Mouse (Mus musculus) CH12.LX (cell line): ENCODE data around the gene Rsl24d1. TPM values are rescaled to one million over a fixed set of nuclear protein-coding genes. Genes with fewer than 3 reads are reported as not detected.

ENCODE experiments used
- DNase-seq: peaks from one replicate; pipeline ENCODE4 v3.0.0-alpha.2; 2013; ENCODE audit errors: extremely low read depth
- H3K27ac ChIP-seq: 2 replicates; pipeline ENCODE4 v1.5.1; 2012; ENCODE audit warnings: low read depth, mild to moderate bottlenecking, control low read depth, moderate library complexity; ENCODE audit not compliant: insufficient read depth
- H3K27me3 ChIP-seq: replicated peaks from 2 replicates; pipeline ENCODE3; 2012; ENCODE audit warnings: inconsistent platforms
- H3K36me3 ChIP-seq, 2 experiments: replicated peaks in 1 of 2; 2 replicates each; pipeline versions ENCODE3 to v1.6.1; 2012; ENCODE audit warnings: inconsistent platforms in 1 of 2, low read length in 1 of 2, mild to moderate bottlenecking in 1 of 2, mixed read lengths in 1 of 2, moderate library complexity in 1 of 2; ENCODE audit not compliant: control insufficient read depth in 1 of 2, insufficient read depth in 1 of 2
- H3K4me1 ChIP-seq, 2 experiments: 2 replicates each; pipeline ENCODE4 v1.6.1; 2012; ENCODE audit warnings: inconsistent platforms in 1 of 2, moderate library complexity in 1 of 2; ENCODE audit not compliant: insufficient read depth in 2 of 2, control insufficient read depth in 1 of 2
- H3K4me2 ChIP-seq: 2 replicates; pipeline ENCODE4 v1.6.1; 2012; ENCODE audit warnings: low read depth, mild to moderate bottlenecking, control low read depth; ENCODE audit not compliant: poor library complexity, insufficient read depth, severe bottlenecking
- H3K4me3 ChIP-seq, 3 experiments: fragments of 150-350 bp in 1 of 3; sonication (generic) in 1 of 3; replicated peaks in 1 of 3; 2 replicates each; pipeline versions ENCODE3 to v1.5.1; 2011 to 2012; ENCODE audit warnings: low read depth in 2 of 3, low read length in 2 of 3, mild to moderate bottlenecking in 2 of 3, moderate library complexity in 2 of 3, control low read depth in 1 of 3, improper control_type of control experiment in 1 of 3, inconsistent platforms in 1 of 3, mixed read lengths in 1 of 3; ENCODE audit not compliant: poor library complexity in 1 of 3
- H3K79me2 ChIP-seq: replicated peaks from 2 replicates; pipeline ENCODE4 v1.6.1; 2012; ENCODE audit warnings: mild to moderate bottlenecking, moderate library complexity; ENCODE audit not compliant: control insufficient read depth, poor library complexity, insufficient read depth, severe bottlenecking; ENCODE audit errors: extremely low read depth
- H3K9ac ChIP-seq: 2 replicates; pipeline ENCODE4 v1.6.1; 2012; ENCODE audit warnings: low read depth, mild to moderate bottlenecking, control low read depth, moderate library complexity; ENCODE audit not compliant: insufficient read depth
- H3K9me3 ChIP-seq: replicated peaks from 2 replicates; pipeline ENCODE3; 2012; ENCODE audit warnings: low read length, inconsistent platforms, mixed read lengths
- BHLHE40 ChIP-seq: IDR thresholded peaks from 2 replicates; pipeline ENCODE4 v1.6.1; 2011; ENCODE audit warnings: mild to moderate bottlenecking, low read depth, low read length, improper control_type of control experiment
- CHD1 ChIP-seq: IDR thresholded peaks from 2 replicates; pipeline ENCODE4 v1.6.1; 2012; ENCODE audit warnings: low read depth, low read length, improper control_type of control experiment, inconsistent platforms
- CHD2 ChIP-seq: IDR thresholded peaks from 2 replicates; pipeline ENCODE4 v1.6.1; 2011; ENCODE audit warnings: low read length, improper control_type of control experiment
- CTCF ChIP-seq, 2 experiments: IDR thresholded peaks in 1 of 2; conservative IDR thresholded peaks in 1 of 2; 2 replicates each; pipeline ENCODE4 v1.5.1; 2011 to 2012; ENCODE audit warnings: low read depth in 2 of 2, low read length in 2 of 2, improper control_type of control experiment in 1 of 2, inconsistent platforms in 1 of 2, mild to moderate bottlenecking in 1 of 2, moderate library complexity in 1 of 2
- E2F4 ChIP-seq: IDR thresholded peaks from 2 replicates; pipeline ENCODE4 v1.6.1; 2011; ENCODE audit warnings: low read depth, low read length, improper control_type of control experiment; ENCODE audit not compliant: insufficient replicate concordance
- ELF1 ChIP-seq: IDR thresholded peaks from 2 replicates; pipeline ENCODE4 v1.6.1; 2014; ENCODE audit warnings: low read depth, mild to moderate bottlenecking, inconsistent platforms, low read length, improper control_type of control experiment
- EP300 ChIP-seq: IDR thresholded peaks from 2 replicates; pipeline ENCODE4 v1.6.1; 2011; ENCODE audit warnings: low read length, improper control_type of control experiment
- ETS1 ChIP-seq: conservative IDR thresholded peaks from 2 replicates; pipeline ENCODE4 v1.6.1; 2012; ENCODE audit warnings: low read depth, mild to moderate bottlenecking, inconsistent platforms, low read length, improper control_type of control experiment, moderate library complexity
- GABPA ChIP-seq: IDR thresholded peaks from 2 replicates; pipeline ENCODE4 v1.6.1; 2012; ENCODE audit warnings: low read depth, low read length, improper control_type of control experiment, inconsistent platforms; ENCODE audit not compliant: insufficient replicate concordance
- HCFC1 ChIP-seq: IDR thresholded peaks from 2 replicates; pipeline ENCODE4 v1.6.1; 2012; ENCODE audit warnings: low read depth, mild to moderate bottlenecking, inconsistent platforms, low read length, improper control_type of control experiment
- IRF4 ChIP-seq: IDR thresholded peaks from 2 replicates; pipeline ENCODE4 v1.6.1; 2014; ENCODE audit warnings: low read depth, mild to moderate bottlenecking, inconsistent platforms, low read length, improper control_type of control experiment
- JUND ChIP-seq: conservative IDR thresholded peaks from 2 replicates; pipeline ENCODE4 v1.6.1; 2011; ENCODE audit warnings: low read depth, low read length, improper control_type of control experiment
- KAT2A ChIP-seq: IDR thresholded peaks from 2 replicates; pipeline ENCODE4 v1.6.1; 2012; ENCODE audit warnings: low read length, improper control_type of control experiment, inconsistent platforms; ENCODE audit not compliant: insufficient replicate concordance
- MAFK ChIP-seq: IDR thresholded peaks from 2 replicates; pipeline ENCODE4 v1.6.1; 2011; ENCODE audit warnings: low read length, improper control_type of control experiment; ENCODE audit not compliant: insufficient replicate concordance
- MAX ChIP-seq: IDR thresholded peaks from 2 replicates; pipeline ENCODE4 v1.6.1; 2011; ENCODE audit warnings: low read length, improper control_type of control experiment
- MAZ ChIP-seq: IDR thresholded peaks from 2 replicates; pipeline ENCODE4 v1.6.1; 2012; ENCODE audit warnings: low read depth, mild to moderate bottlenecking, inconsistent platforms, low read length, improper control_type of control experiment, moderate library complexity
- MEF2A ChIP-seq: IDR thresholded peaks from 2 replicates; pipeline ENCODE4 v1.6.1; 2014; ENCODE audit warnings: low read depth, mild to moderate bottlenecking, inconsistent platforms, low read length, improper control_type of control experiment, borderline replicate concordance
- MXI1 ChIP-seq: IDR thresholded peaks from 2 replicates; pipeline ENCODE4 v1.6.1; 2011; ENCODE audit warnings: mild to moderate bottlenecking, low read depth, low read length, improper control_type of control experiment
- MYC ChIP-seq: IDR thresholded peaks from 2 replicates; pipeline ENCODE4 v1.6.1; 2011; ENCODE audit warnings: low read depth, mild to moderate bottlenecking, improper control_type of control experiment, low read length
- NELFE ChIP-seq: IDR thresholded peaks from 2 replicates; pipeline ENCODE4 v1.6.1; 2011; ENCODE audit warnings: low read depth, low read length, improper control_type of control experiment
- NRF1 ChIP-seq: IDR thresholded peaks from 2 replicates; pipeline ENCODE4 v1.6.1; 2014; ENCODE audit warnings: low read depth, mild to moderate bottlenecking, inconsistent platforms, low read length, improper control_type of control experiment, moderate library complexity
- PAX5 ChIP-seq: IDR thresholded peaks from 2 replicates; pipeline ENCODE4 v1.6.1; 2012; ENCODE audit warnings: low read length, inconsistent platforms, mixed read lengths
- POLR2A ChIP-seq: IDR thresholded peaks from 2 replicates; pipeline ENCODE4 v1.6.1; 2011; ENCODE audit warnings: low read depth, mild to moderate bottlenecking, improper control_type of control experiment, low read length
- POLR2AphosphoS2 ChIP-seq: IDR thresholded peaks from 2 replicates; pipeline ENCODE4 v1.6.1; 2011; ENCODE audit warnings: low read depth, low read length, improper control_type of control experiment
- RAD21 ChIP-seq: IDR thresholded peaks from 2 replicates; pipeline ENCODE4 v1.6.1; 2011; ENCODE audit warnings: low read depth, mild to moderate bottlenecking, low read length, improper control_type of control experiment, moderate library complexity
- RCOR1 ChIP-seq: conservative IDR thresholded peaks from 2 replicates; pipeline ENCODE4 v1.6.1; 2012; ENCODE audit warnings: low read depth, mild to moderate bottlenecking, inconsistent platforms, low read length, improper control_type of control experiment
- SIN3A ChIP-seq: IDR thresholded peaks from 2 replicates; pipeline ENCODE4 v1.6.1; 2012; ENCODE audit warnings: low read length, improper control_type of control experiment, inconsistent platforms
- SMC3 ChIP-seq: IDR thresholded peaks from 2 replicates; pipeline ENCODE4 v1.6.1; 2011; ENCODE audit warnings: low read depth, low read length, improper control_type of control experiment
- TBP ChIP-seq: conservative IDR thresholded peaks from 2 replicates; pipeline ENCODE4 v1.6.1; 2011; ENCODE audit warnings: low read depth, low read length, improper control_type of control experiment
- TCF12 ChIP-seq: IDR thresholded peaks from 2 replicates; pipeline ENCODE4 v1.6.1; 2014; ENCODE audit warnings: low read depth, mild to moderate bottlenecking, inconsistent platforms, low read length, improper control_type of control experiment
- UBTF ChIP-seq: IDR thresholded peaks from 2 replicates; pipeline ENCODE4 v1.6.1; 2012; ENCODE audit warnings: low read depth, mild to moderate bottlenecking, inconsistent platforms, low read length, improper control_type of control experiment, moderate library complexity
- USF1 ChIP-seq: IDR thresholded peaks from 2 replicates; pipeline ENCODE4 v1.6.1; 2014; ENCODE audit warnings: low read depth, mild to moderate bottlenecking, inconsistent platforms, low read length, improper control_type of control experiment
- USF2 ChIP-seq: conservative IDR thresholded peaks from 2 replicates; pipeline ENCODE4 v1.6.1; 2011; ENCODE audit warnings: low read depth, low read length, improper control_type of control experiment
- ZC3H11A ChIP-seq: IDR thresholded peaks from 2 replicates; pipeline ENCODE4 v1.6.1; 2012; ENCODE audit warnings: low read depth, mild to moderate bottlenecking, inconsistent platforms, low read length, improper control_type of control experiment
- ZKSCAN1 ChIP-seq: IDR thresholded peaks from 2 replicates; pipeline ENCODE4 v1.6.1; 2012; ENCODE audit warnings: low read depth, inconsistent platforms, low read length, improper control_type of control experiment, borderline replicate concordance
- ZMIZ1 ChIP-seq: IDR thresholded peaks from 2 replicates; pipeline ENCODE4 v1.6.1; 2012; ENCODE audit warnings: low read depth, mild to moderate bottlenecking, inconsistent platforms, low read length, improper control_type of control experiment
- ZNF384 ChIP-seq: IDR thresholded peaks from 2 replicates; pipeline ENCODE4 v1.6.1; 2012; ENCODE audit warnings: low read depth, low read length, improper control_type of control experiment, inconsistent platforms
- dilution Hi-C: fragments of 300-500 bp; cut with MboI; formaldehyde crosslinking; loops from 2 replicates; pipeline ENCODE4 v1.14.3; 2020; ENCODE audit warnings: low sequenced_read_pairs; ENCODE audit not compliant: extremely low pct_unique_long_range_greater_than_20kb, extremely low pct_ligation_motif_present
- in situ Hi-C: fragments of 300-500 bp; cut with MboI; formaldehyde crosslinking; loops from 3 replicates; pipeline ENCODE4 v1.14.3; 2019; ENCODE audit warnings: low sequenced_read_pairs, low pct_ligation_motif_present, low pct_unique_long_range_greater_than_20kb, mixed read lengths
- polyA plus RNA-seq: library from polyadenylated mRNA; unstranded; fragments of >175 nt; gene quantifications from 2 replicates; pipeline ENCODE4 v1.2.1, GENCODE M21; 2012; ENCODE audit warnings: low read depth; ENCODE audit not compliant: insufficient read length
- total RNA-seq, 2 experiments: library from RNA; depleted of rRNA; stranded (reverse); fragments of 300-350 nt in 1 of 2; fragments of >200 nt in 1 of 2; gene quantifications; 2 replicates each; pipeline ENCODE4 v1.2.3; 2012 to 2014

The Rsl24d1 gene
- total RNA-seq (2012; rRNA removed) (108 and 154 TPM in 2 replicates), total RNA-seq (2014; rRNA removed) (335 and 365 TPM in 2 replicates), polyA plus RNA-seq (193 and 202 TPM in 2 replicates)

DNA sequence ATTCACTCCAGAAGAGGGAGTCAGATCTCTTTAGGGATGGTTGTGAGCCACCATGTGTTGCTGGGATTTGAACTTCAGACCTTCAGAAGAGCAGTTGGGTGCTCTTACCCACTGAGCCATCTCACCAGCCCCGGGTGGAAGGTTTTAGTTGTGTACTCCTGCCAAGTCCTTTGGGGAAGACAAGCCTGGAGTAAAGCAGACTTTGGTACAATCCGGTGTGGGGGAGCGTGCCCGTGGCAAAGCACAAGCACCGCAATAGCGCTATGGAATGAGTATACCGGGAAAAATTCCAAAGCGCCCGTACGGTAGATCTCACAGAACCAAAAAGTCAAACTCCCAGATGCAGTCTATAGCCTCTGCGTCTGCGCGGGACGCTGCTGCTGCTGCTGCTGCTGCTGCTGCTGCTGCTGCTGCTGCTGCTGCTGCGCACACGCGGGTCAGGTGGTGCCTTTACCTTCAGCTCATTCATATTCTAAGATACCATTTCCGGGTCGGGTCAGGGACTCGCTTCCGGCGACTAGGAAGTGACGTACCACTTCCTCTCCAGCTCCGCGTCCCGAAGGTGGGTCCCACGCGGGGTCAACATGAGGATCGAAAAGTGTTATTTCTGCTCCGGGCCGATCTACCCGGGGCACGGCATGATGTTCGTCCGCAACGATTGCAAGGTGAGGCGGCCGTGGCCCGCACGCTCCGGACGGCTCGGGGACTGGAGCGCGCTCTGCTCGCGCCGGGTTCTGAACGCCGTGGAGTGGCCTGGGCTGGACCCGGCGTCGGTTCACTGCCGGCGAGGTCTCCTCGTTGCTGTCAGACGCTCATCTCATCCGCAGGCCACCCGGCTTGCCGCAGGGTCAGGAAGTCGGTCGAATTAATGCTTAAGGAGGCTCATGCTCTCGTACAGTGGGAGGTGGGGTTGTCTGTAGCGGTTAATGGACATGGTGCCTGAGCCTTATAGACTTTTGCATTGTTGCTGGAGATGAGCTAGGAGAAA is at the start of gene Rsl24d1:
Gene Rsl24d1, plus strand, starts transcription at position 508 of the 988 bp plus-strand sequence.
- DNase-seq, result peak; percentile 94
- H3K4me3 ChIP-seq, result peak within 1 kb of the TSS; percentile 87 to 99 (median 96)
- in situ Hi-C loops, result no loop called here
- peak within 1 kb of the TSS; percentile 95 for H3K4me2 ChIP-seq
- dilution Hi-C loops, result no loop called here
- peaks cover 18 to 30% of the 10 kb centered on the region in 2 experiments for H3K36me3 ChIP-seq
- peaks cover 29% of the 10 kb centered on the region for H3K79me2 ChIP-seq
- no peaks in the 10 kb centered on the region for H3K27me3 ChIP-seq
- H3K27ac ChIP-seq, result peak within 1 kb of the TSS; percentile 54
- no peaks in the 10 kb centered on the region for H3K9me3 ChIP-seq
- peaks cover 0 to 15% of the 10 kb centered on the region in 2 experiments; a peak in 2 of 4 replicates for H3K4me1 ChIP-seq
- peak within 1 kb of the TSS; percentile 88 for H3K9ac ChIP-seq
- TF ChIP-seq USF1 (peak; percentile 79), MAFK (no peak), SIN3A (peak; percentile 93), TCF12 (peak; percentile 73), CHD1 (no peak), POLR2A (peak; percentile 83), ZC3H11A (no peak), ZNF384 (no peak), ZKSCAN1 (no peak), RAD21 (no peak), CHD2 (peak; percentile 76; the same call in 1 of the 2 replicates), POLR2AphosphoS2 (no peak; the same call in 1 of the 2 replicates), UBTF (no peak), PAX5 (no peak), MYC (peak; percentile 92), ELF1 (peak; percentile 88), HCFC1 (peak; percentile 88), MAZ (0 out of 2 replicates have a peak, but pooled peaks have one; percentile 30), USF2 (peak; percentile 51; the same call in 1 of the 2 replicates), ZMIZ1 (no peak), NELFE (peak; percentile 80), EP300 (no peak), JUND (no peak), RCOR1 (no peak), MAX (peak; percentile 66; the same call in 1 of the 2 replicates), MXI1 (peak; percentile 87; the same call in 1 of the 2 replicates), IRF4 (peak; percentile 63; the same call in 1 of the 2 replicates), BHLHE40 (peak; percentile 78), E2F4 (no peak), CTCF (conservative IDR thresholded peaks at IDR 0.05 in 1 of 2, IDR thresholded peaks at IDR 0.05 in 1 of 2; ENCODE audit: low read depth in 2 of 2, low read length in 2 of 2) (no peak), SMC3 (no peak), MEF2A (0 out of 2 replicates have a peak, but pooled peaks have one; percentile 57), NRF1 (peak; percentile 86), ETS1 (peak; percentile 28; the same call in 1 of the 2 replicates), GABPA (no peak; the same call in 1 of the 2 replicates), KAT2A (peak; percentile 85; the same call in 1 of the 2 replicates), TBP (peak; percentile 77; the same call in 1 of the 2 replicates)
